Mouse (Mus musculus): ENCODE data around the gene Gm37240.

DNA sequence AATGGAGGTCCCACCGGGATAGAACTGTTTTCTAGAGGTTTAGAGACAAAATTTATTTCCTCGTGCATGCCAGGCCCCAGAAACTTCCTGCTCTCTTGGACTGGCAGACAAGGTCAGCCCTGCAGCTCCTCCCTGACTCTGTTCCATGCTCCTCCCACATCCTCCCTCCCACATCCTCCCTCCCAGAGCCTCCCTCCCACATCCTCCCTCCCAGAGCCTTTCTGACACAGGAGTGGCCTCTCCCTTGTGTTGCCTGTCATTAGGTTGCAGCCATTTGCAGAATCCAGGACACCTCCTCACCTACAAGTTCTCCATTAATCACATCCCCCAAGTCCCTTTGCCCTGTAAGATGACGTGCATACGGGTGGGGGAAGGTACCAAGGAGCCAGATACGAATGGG lies 404.7 kb downstream of the Gm37240 start:
- TF ChIP-seq CTCF (IDR thresholded peaks at IDR 0.05; ENCODE audit: borderline replicate concordance, insufficient read depth, low read depth, low read length): no peak
- no peak for TF ChIP-seq POLR2A (IDR thresholded peaks at IDR 0.05; ENCODE audit: borderline replicate concordance, insufficient read depth, low read length)
